Mouse (Mus musculus) hindbrain, embryonic 15.5 days (tissue): ENCODE measurements around the gene Gper1. TPM values are rescaled to one million over a fixed set of nuclear protein-coding genes. Genes with fewer than 3 reads are reported as not detected.

Experiments
- ATAC-seq: fragments of 200-750 bp; cut with Nextera tagmentation; 2 replicates; pipeline ENCODE4 v1.8.0; 2017; ENCODE audit warnings: low read depth, moderate number of reproducible peaks, moderate TSS enrichment; ENCODE audit not compliant: low FRiP score
- H3K27ac ChIP-seq: fragments of 300-500 bp; sonication (generic); replicated peaks from 2 replicates; pipeline ENCODE4 v1.5.1; 2015; ENCODE audit warnings: mild to moderate bottlenecking, inconsistent platforms
- H3K27me3 ChIP-seq: fragments of 300-500 bp; sonication (generic); 2 replicates; pipeline ENCODE4 v1.6.1; 2015; ENCODE audit warnings: control low read depth, inconsistent platforms
- H3K36me3 ChIP-seq: fragments of 300-500 bp; sonication (generic); 2 replicates; pipeline ENCODE4 v1.6.1; 2015; ENCODE audit warnings: control low read depth, inconsistent platforms
- H3K4me1 ChIP-seq: fragments of 300-500 bp; sonication (generic); replicated peaks from 2 replicates; pipeline ENCODE4 v1.6.1; 2015; ENCODE audit warnings: control low read depth, inconsistent platforms
- H3K4me2 ChIP-seq: fragments of 300-500 bp; sonication (generic); 2 replicates; pipeline ENCODE4 v1.6.1; 2015; ENCODE audit warnings: moderate library complexity, mild to moderate bottlenecking, inconsistent platforms
- H3K4me3 ChIP-seq: fragments of 300-500 bp; sonication (generic); 2 replicates; pipeline ENCODE4 v1.5.1; 2015; ENCODE audit warnings: mild to moderate bottlenecking, inconsistent platforms
- H3K9ac ChIP-seq: fragments of 300-500 bp; sonication (generic); 2 replicates; pipeline ENCODE4 v1.6.1; 2015; ENCODE audit warnings: inconsistent platforms
- H3K9me3 ChIP-seq: fragments of 300-500 bp; sonication (generic); 2 replicates; pipeline ENCODE4 v1.6.1; 2016; ENCODE audit warnings: control low read depth, inconsistent platforms
- WGBS: fragments of 180-500 bp; shearing (Covaris S2); methylation state at CpG from one replicate; pipeline ENCODE4 v1.1.7; 2015; 5-methylcytosine and 5-hydroxymethylcytosine counted together
- polyA plus RNA-seq: library from polyadenylated mRNA; unstranded; fragments of >200 nt; fragmentation: Nextera tagmentation; extraction: Ambion mirVana; gene quantifications from 2 replicates; pipeline ENCODE4 v1.2.1, GENCODE M21; 2015

Gene Gper1
- polyA plus RNA-seq, 1 experiment from 2014 or later = 8.6 TPM

DNA sequence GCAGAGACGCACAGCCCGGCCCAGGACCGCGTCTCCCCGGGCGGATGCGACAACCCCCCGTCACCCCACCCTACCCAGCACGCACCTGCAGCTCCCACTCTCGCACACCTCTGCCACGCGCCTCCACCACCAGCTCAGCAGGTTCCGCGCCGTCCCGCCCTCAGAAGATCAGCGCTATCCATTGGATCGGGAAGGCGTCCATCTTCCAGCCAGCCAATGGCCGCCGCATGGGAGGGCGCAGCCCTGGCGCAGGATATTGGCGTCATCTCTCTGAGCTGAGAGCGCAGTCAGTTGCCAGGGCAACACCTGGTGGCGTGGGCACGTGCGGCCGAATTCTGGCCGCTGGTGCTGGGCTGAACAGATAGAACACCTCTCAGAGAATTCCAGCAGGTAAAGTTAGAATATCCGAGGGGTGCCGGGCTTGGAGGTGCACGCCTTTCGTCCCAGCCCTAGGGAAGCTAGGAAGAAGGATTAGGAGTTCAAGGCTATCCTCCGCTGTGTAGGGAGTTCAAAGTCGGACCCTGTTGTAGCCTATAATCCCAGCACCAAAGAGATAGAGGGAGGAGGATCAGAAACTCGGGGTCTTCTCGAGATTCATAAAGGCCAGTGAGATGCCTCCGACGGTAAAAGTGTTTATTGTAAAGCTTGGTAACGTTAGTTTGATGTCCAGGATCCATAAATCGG, 37.6 kb downstream of the Gper1 start, which contains the start of gene 3110082I17Rik:
TSS of gene 3110082I17Rik (minus strand) at position 144 of the 684 bp plus-strand sequence.
- H3K4me1 ChIP-seq = peaks cover 15% of the 10 kb centered on the region
- no peak within 1 kb of the TSS for H3K27ac ChIP-seq
- peak within 1 kb of the TSS; percentile 58 for H3K4me3 ChIP-seq
- peak; percentile 99 for ATAC-seq
- no peaks in the 10 kb centered on the region for H3K27me3 ChIP-seq
- WGBS = 6% methylated on average over 34 of the region's 42 CpGs
- H3K36me3 ChIP-seq = no peaks in the 10 kb centered on the region
- H3K9ac ChIP-seq = peak within 1 kb of the TSS; percentile 58
- H3K4me2 ChIP-seq = peak within 1 kb of the TSS; percentile 72
- no peaks in the 10 kb centered on the region for H3K9me3 ChIP-seq

- Histone ChIP-seq H3K27ac (no peak overlapping the region), H3K9ac (no peak overlapping the region), H3K9me3 (no peaks in the 10 kb centered on the region), H3K4me1 (peaks cover 5% of the 10 kb centered on the region; the same call in 1 of the 2 replicates), H3K4me2 (no peak overlapping the region), H3K27me3 (no peaks in the 10 kb centered on the region), H3K36me3 (no peaks in the 10 kb centered on the region), H3K4me3 (no peak overlapping the region)
- whole genome bisulfite sequencing = 80% methylated on average over 4 of the region's 4 CpGs
- no peak for ATAC-seq
Observed at GRCm38 (mm10) chr5:139464874-139465273, 41.9 kb downstream of the Gper1 start.

DNA sequence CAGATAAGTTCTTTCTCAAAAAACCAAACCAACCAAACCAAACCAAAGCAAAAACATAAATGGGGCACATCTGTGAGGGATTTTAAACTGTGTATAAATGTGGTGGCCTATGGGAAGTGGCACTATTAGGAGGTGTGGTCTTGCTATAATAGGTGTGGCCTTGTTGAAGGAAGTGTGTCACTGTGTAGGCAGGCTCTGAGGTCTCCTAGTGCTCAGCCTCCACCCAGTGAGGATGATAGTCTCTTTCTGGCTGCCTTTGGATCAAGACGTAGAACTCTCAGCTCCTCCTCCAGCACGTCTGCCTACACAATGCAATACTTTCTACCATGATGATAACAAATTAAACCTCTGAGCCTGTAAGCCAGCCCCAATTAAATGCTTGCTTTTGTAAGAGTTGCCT, 43.4 kb downstream of the Gper1 start:
- no peak overlapping the region for H3K27ac ChIP-seq
- peaks cover 3% of the 10 kb centered on the region for H3K36me3 ChIP-seq
- H3K9ac ChIP-seq = no peak overlapping the region
- H3K9me3 ChIP-seq = no peaks in the 10 kb centered on the region
- H3K27me3 ChIP-seq = no peaks in the 10 kb centered on the region
- no peak for ATAC-seq
- no peak overlapping the region for H3K4me2 ChIP-seq
- no peaks in the 10 kb centered on the region for H3K4me1 ChIP-seq
- 80% methylated on average over 2 of the region's 2 CpGs for WGBS
- H3K4me3 ChIP-seq = no peak overlapping the region

- WGBS = 75% methylated on average over 4 of the region's 4 CpGs
Observed at GRCm38 (mm10) chr5:139466801-139467200, 43.9 kb downstream of the Gper1 start.

GRCm38 (mm10) chr5:139467998-139468397, 45.0 kb downstream of the Gper1 start:
- Histone ChIP-seq H3K9ac (no peak overlapping the region), H3K9me3 (no peaks in the 10 kb centered on the region), H3K27me3 (no peaks in the 10 kb centered on the region), H3K27ac (no peak overlapping the region), H3K4me1 (no peaks in the 10 kb centered on the region), H3K36me3 (peaks cover 17% of the 10 kb centered on the region), H3K4me2 (no peak overlapping the region), H3K4me3 (no peak overlapping the region)
- peak; percentile 45; the same call in 1 of the 2 replicates for ATAC-seq
- WGBS = 57% methylated on average over 5 of the region's 5 CpGs

More at GRCm38 (mm10) chr5:139466801-139467200, 43.9 kb downstream of the Gper1 start:
- Histone ChIP-seq H3K27ac (no peak overlapping the region), H3K4me2 (no peak overlapping the region), H3K36me3 (peaks cover 7% of the 10 kb centered on the region), H3K4me1 (no peaks in the 10 kb centered on the region), H3K27me3 (no peaks in the 10 kb centered on the region), H3K9me3 (no peaks in the 10 kb centered on the region), H3K9ac (no peak overlapping the region), H3K4me3 (no peak overlapping the region)
- no peak for ATAC-seq

GRCm38 (mm10) chr5:139474741-139475140, 51.8 kb downstream of the Gper1 start:
- ATAC-seq = no peak
- peaks cover 61% of the 10 kb centered on the region for H3K36me3 ChIP-seq
- no peaks in the 10 kb centered on the region for H3K4me1 ChIP-seq
- H3K27me3 ChIP-seq = no peaks in the 10 kb centered on the region
- H3K9me3 ChIP-seq = no peaks in the 10 kb centered on the region
- 43% methylated on average over 9 of the region's 9 CpGs for WGBS
- no peak overlapping the region for H3K9ac ChIP-seq
- no peak overlapping the region for H3K27ac ChIP-seq
- H3K4me3 ChIP-seq = no peak overlapping the region
- H3K4me2 ChIP-seq = no peak overlapping the region

Other genes with a start within 250 kb of the Gper1 start
- gene Sun1, start 222.5 kb upstream of the Gper1 start, polyA plus RNA-seq = 40.8 and 45.3 TPM in 2 replicates
- gene Get4, start 170.8 kb upstream of the Gper1 start, polyA plus RNA-seq = 123 and 126 TPM in 2 replicates
- gene Adap1, start 97.5 kb upstream of the Gper1 start, polyA plus RNA-seq = 124 and 132 TPM in 2 replicates
- 91.9 and 98.8 TPM in 2 replicates for gene Cox19, start 71.7 kb upstream of the Gper1 start, polyA plus RNA-seq
- not detected in 2 replicates for gene Cyp2w1, start 70.5 kb upstream of the Gper1 start, polyA plus RNA-seq
- gene Gpr146, start 45.5 kb upstream of the Gper1 start, polyA plus RNA-seq = 2.6 and 2.9 TPM in 2 replicates
- gene C130050O18Rik, start 17.9 kb upstream of the Gper1 start, polyA plus RNA-seq = 0.22 and 0.43 TPM in 2 replicates
- 16.2 and 17.9 TPM in 2 replicates for gene 3110082I17Rik, start 37.4 kb downstream of the Gper1 start, polyA plus RNA-seq
- gene Zfand2a, start 61.4 kb downstream of the Gper1 start, polyA plus RNA-seq = 19.7 and 27.1 TPM in 2 replicates
- gene Uncx, start 120.3 kb downstream of the Gper1 start, polyA plus RNA-seq = 35.9 and 47.3 TPM in 2 replicates